Mouse (Mus musculus) cerebellum, postnatal 10 days (tissue): Measurements from ENCODE around the gene Nme3.
A peak's percentile ranks its signal among the peaks of the same experiment; 100 is the strongest.
"Not testable (repeated sequence)": the region's sequence is repeated elsewhere in the genome, so short reads cannot be mapped to it uniquely, and the experiment has no call there.

Source experiments
- DNase-seq, 2 experiments: peaks; one replicate each; pipeline ENCODE4 v3.0.0; 2021; ENCODE audit warnings: mixed read lengths in 2 of 2

Gene Nme3

GRCm38 (mm10) chr17:24902124-24902523 lies 5.8 kb downstream of the Nme3 start:
- no peak for DNase-seq

- DNase-seq = peak; percentile 64 to 72
Observed at GRCm38 (mm10) chr17:24902671-24903474, 6.6 kb downstream of the Nme3 start.

DNA sequence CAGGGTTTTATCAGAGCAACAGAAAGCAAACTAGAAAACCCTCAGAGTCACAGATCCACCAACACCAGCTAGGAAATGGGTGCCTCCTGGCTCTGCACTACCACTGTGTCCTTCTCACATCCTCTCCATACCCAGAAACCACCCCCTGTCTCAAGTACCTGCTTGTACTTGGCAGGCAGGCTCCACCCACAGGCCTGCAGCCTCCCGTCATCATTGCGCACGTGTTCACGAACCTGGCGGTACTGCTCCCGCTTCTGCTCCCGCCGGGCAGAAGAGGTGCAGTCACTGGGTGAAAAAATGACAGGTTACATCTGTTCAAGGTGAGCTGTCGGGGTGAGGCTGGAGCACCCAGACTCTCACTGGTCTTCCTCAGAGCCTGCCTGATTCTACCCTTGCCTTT lies 7.5 kb downstream of the Nme3 start:
- no peak for DNase-seq

- DNase-seq = no peak
Observed at GRCm38 (mm10) chr17:24907591-24907990, 11.3 kb downstream of the Nme3 start.

DNA sequence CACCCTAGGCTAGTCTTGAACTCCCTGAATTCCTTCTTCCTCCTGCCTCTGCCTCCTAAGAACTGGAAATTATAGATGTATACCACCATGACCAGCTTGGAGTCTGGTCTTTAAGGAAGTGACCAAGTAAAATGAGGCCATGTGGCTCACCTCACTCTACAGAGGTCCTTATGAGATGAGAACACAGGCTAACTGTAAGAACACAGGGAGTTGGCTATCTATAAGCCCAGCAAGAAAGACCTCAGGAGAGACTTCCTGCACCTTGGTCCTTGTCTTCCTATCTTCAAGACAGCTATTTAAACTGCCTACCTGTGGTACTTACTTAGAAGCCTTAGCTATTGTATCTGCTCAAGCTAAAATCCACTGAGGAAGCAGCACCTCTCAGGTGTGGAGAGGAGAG lies 17.7 kb downstream of the Nme3 start:
- no peak for DNase-seq

DNA sequence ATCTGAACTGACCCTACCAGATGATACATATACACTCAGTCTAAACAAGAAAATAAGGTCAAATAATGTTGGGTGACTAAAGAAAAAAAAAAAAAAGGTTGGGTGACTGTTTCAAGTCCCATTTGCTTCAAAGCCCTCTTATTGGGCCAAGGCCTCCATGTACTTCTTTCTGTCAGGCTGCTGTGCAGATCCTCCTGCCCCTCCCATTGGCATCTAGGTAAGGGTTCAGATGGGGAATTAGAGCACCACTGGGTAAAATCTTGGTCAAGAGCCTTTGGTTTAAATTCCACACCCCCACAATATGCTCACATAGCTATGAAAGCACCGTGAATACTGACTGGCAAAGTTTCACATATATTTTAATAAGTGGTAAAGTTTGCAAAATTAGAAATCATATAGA lies 26.9 kb downstream of the Nme3 start:
- no peak for DNase-seq

DNA sequence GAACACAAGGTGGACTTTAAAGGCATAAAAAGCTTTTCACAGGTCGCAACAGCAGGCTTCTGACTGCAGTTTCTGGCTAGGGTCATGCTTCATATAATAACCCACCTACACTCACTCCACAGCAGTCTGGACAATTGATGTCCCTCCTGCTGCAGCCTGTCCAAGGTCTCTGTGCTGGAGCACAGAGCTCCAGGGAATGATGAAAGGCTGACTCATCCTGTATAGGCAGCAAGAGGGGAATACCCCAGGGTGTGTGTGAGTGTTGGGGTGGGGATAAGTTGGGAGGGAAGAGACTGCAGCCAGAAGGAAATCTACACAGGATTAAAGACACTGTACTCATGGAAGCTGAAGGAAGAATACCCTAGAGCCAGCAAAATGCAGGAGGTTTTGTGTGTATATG lies 33.2 kb downstream of the Nme3 start:
- no peak for DNase-seq

GRCm38 (mm10) chr17:24932431-24932830 lies 36.1 kb downstream of the Nme3 start:
- no peak for DNase-seq

DNA sequence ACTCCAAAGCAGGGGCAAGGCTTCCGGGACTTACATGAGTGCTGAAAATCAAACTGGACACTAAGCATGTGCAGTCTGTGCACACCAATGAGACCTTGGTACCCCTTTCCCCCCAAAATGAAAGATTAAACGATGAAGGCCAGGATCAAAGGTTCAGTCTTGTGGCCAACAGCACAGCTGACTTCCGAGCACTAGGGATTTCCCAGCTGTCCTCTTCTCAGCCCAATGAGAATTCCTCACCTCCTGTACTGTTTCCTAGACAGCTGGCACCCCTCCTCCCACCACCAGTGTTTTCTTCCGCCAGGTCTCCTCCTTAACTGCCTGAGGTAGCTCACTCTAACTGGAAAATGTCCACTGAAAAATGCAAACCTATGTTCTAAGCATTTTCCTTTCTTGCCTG lies 36.9 kb downstream of the Nme3 start:
- no peak for DNase-seq

- DNase-seq = no peak
Observed at GRCm38 (mm10) chr17:24934926-24935325, 38.6 kb downstream of the Nme3 start.

DNA sequence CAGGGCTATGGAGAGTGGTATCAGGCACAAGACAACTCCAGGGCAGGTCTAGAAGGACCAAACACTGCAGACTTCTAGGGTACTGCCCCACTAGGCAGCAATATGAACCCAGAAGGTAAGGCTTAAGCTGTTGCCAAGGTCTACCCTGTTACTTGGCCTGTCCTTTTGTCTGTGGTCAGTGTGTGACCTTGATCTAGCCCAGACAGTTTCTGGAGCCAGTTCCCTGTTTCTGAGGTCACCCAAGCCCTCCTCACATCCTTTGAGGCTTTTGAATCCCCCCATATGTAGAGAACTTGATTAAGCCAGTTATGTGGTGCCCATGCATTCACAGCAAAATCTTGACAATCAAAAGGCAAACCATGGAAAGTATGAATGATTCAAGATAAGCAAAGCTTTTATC lies 39.4 kb downstream of the Nme3 start:
- DNase-seq = no peak

DNA sequence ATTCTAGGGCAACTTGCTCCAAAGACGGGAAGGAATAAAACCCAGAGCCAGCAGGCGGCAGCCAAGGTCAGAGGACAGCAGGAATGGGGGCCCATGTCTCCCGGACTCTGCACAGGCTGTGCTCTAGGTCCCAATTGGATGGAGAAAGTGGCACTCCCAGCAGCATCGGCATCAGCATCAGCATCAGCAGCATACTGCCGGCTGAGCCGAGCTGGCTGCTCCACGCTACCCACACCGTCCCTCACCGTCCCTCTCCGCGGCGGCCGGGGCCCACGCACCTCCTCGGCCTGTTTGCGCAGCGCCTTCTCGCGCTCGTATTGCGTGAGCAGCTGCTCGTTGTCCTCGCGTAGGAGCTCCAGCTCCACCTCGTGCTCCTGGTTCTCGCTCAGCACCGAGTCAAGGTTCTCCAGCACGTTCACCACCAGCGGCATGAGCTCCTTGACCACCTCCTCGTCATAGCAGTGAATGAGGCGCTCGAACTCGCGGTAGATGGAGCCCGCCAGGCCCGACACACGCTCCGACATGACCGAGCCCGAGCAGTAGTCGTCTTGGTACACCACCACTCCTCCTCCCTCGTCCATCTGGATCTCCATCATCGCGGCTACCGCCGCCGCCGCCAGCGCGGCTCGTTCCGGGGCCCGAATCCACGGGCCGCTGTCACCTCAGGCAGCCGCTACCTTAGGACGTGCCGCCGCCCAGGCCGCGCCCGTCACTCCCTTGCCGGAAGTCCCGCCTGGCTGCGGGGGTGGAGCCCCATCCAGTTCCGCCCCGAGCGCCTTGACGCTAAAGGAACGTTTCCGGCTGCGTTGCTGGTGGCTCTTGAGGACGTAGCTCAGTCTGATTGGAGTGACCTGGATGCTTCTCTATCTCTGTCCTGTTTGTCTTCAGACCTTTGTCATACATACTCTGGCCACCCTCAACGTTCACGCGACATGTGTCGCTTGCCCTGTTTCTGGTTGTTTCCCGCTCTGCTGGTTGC lies 40.2 kb downstream of the Nme3 start, which contains the start of gene Mapk8ip3:
Gene Mapk8ip3, minus strand, starts transcription at position 719 of the 979 bp plus-strand sequence.
- peak; percentile 97 to 98 for DNase-seq

GRCm38 (mm10) chr17:24937266-24937665 lies 41.0 kb downstream of the Nme3 start:
- DNase-seq = peak in 1 of 2 experiments; percentile 12

DNA sequence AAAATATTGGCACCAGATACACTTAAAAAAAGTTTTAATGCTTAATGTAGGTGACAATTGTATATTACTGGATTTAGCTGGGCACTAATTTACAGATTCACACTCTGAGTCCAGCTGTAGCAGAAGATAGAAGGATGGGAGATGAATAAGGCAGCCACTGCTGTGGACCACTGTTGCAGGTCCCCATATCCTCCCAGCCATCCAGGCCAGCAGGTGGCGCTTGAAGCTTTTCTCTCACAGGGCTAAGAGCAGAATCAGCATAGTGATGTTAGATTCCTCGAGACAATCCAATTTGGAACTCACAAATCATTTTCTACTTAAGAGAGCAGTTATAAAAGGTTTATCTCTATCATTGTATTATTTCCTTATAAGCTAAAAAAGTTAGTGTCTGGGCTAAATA lies 46.2 kb downstream of the Nme3 start:
- DNase-seq = peak; percentile 63 to 65

- no peak for DNase-seq
Observed at GRCm38 (mm10) chr17:24943036-24943435, 46.7 kb downstream of the Nme3 start.

GRCm38 (mm10) chr17:24943589-24943988 lies 47.3 kb downstream of the Nme3 start:
- not testable (repeated sequence) for DNase-seq
